Mouse (Mus musculus) fat pad, adult 2 months (tissue): ENCODE measurements around the gene Xrcc5.

Source experiments
- DNase-seq: peaks from one replicate; pipeline ENCODE4 v3.0.0-alpha.2; 2011; ENCODE audit warnings: low read depth, low spot score; ENCODE audit errors: extremely low read depth

Gene Xrcc5

GRCm38 (mm10) chr1:72313399-72314039, 6.3 kb downstream of the Xrcc5 start:
- DNase-seq, result no peak

- DNase-seq, result no peak
Observed at GRCm38 (mm10) chr1:72315447-72315846, 8.2 kb downstream of the Xrcc5 start.

- no peak for DNase-seq
Observed at GRCm38 (mm10) chr1:72316409-72316808, 9.2 kb downstream of the Xrcc5 start.

- no peak for DNase-seq
Observed at GRCm38 (mm10) chr1:72316901-72317300, 9.7 kb downstream of the Xrcc5 start.

- no peak for DNase-seq
Observed at GRCm38 (mm10) chr1:72320759-72321158, 13.5 kb downstream of the Xrcc5 start.

GRCm38 (mm10) chr1:72323248-72323647, 16.0 kb downstream of the Xrcc5 start:
- no peak for DNase-seq

GRCm38 (mm10) chr1:72326162-72326821, 19.1 kb downstream of the Xrcc5 start:
- DNase-seq, result no peak

GRCm38 (mm10) chr1:72334807-72335206, 27.6 kb downstream of the Xrcc5 start:
- DNase-seq, result no peak

- no peak for DNase-seq
Observed at GRCm38 (mm10) chr1:72336780-72337179, 29.6 kb downstream of the Xrcc5 start.

GRCm38 (mm10) chr1:72338341-72338740, 31.1 kb downstream of the Xrcc5 start:
- no peak for DNase-seq

- no peak for DNase-seq
Observed at GRCm38 (mm10) chr1:72347873-72348272, 40.7 kb downstream of the Xrcc5 start.

GRCm38 (mm10) chr1:72354856-72355255, 47.6 kb downstream of the Xrcc5 start:
- no peak for DNase-seq

- DNase-seq, result no peak
Observed at GRCm38 (mm10) chr1:72358216-72358615, 51.0 kb downstream of the Xrcc5 start.

GRCm38 (mm10) chr1:72359462-72359861, 52.2 kb downstream of the Xrcc5 start:
- no peak for DNase-seq

GRCm38 (mm10) chr1:72360809-72361208, 53.6 kb downstream of the Xrcc5 start:
- no peak for DNase-seq

- DNase-seq, result no peak
Observed at GRCm38 (mm10) chr1:72364661-72365060, 57.4 kb downstream of the Xrcc5 start.

GRCm38 (mm10) chr1:72372512-72372911, 65.3 kb downstream of the Xrcc5 start:
- no peak for DNase-seq

GRCm38 (mm10) chr1:72372913-72373312, 65.7 kb downstream of the Xrcc5 start:
- DNase-seq, result no peak

- no peak for DNase-seq
Observed at GRCm38 (mm10) chr1:72373648-72374047, 66.4 kb downstream of the Xrcc5 start.

- no peak for DNase-seq
Observed at GRCm38 (mm10) chr1:72374049-72374448, 66.8 kb downstream of the Xrcc5 start.

GRCm38 (mm10) chr1:72378151-72378550, 70.9 kb downstream of the Xrcc5 start:
- DNase-seq, result no peak

- peak; percentile 72 for DNase-seq
Observed at GRCm38 (mm10) chr1:72379752-72380353, 72.6 kb downstream of the Xrcc5 start.
